Mouse (Mus musculus) hindbrain, embryonic 12.5 days (tissue): ENCODE data around the gene Fnip1. TPM values are rescaled to one million over a fixed set of nuclear protein-coding genes. Genes with fewer than 3 reads are reported as not detected.

Source experiments
- ATAC-seq: fragments of 200-750 bp; cut with Nextera tagmentation; 2 replicates; pipeline ENCODE4 v1.8.0; 2017; ENCODE audit warnings: moderate TSS enrichment; ENCODE audit not compliant: low FRiP score
- H3K27ac ChIP-seq: fragments of 300-500 bp; sonication (generic); 2 replicates; pipeline ENCODE4 v1.5.1; 2016; ENCODE audit warnings: mild to moderate bottlenecking
- H3K27me3 ChIP-seq: fragments of 300-500 bp; sonication (generic); 2 replicates; pipeline ENCODE4 v1.6.1; 2016; ENCODE audit warnings: mild to moderate bottlenecking
- H3K36me3 ChIP-seq: fragments of 300-500 bp; sonication (generic); 2 replicates; pipeline ENCODE4 v1.6.1; 2016; ENCODE audit warnings: mild to moderate bottlenecking
- H3K4me1 ChIP-seq: fragments of 300-500 bp; sonication (generic); 2 replicates; pipeline ENCODE4 v1.6.1; 2016
- H3K4me2 ChIP-seq: fragments of 300-500 bp; sonication (generic); replicated peaks from 2 replicates; pipeline ENCODE4 v1.6.1; 2016; ENCODE audit warnings: mild to moderate bottlenecking
- H3K4me3 ChIP-seq: fragments of 300-500 bp; sonication (generic); 2 replicates; pipeline ENCODE4 v1.5.1; 2016; ENCODE audit warnings: mild to moderate bottlenecking
- H3K9ac ChIP-seq: fragments of 300-500 bp; sonication (generic); 2 replicates; pipeline ENCODE4 v1.6.1; 2016; ENCODE audit warnings: mild to moderate bottlenecking, moderate library complexity
- H3K9me3 ChIP-seq: fragments of 300-500 bp; sonication (generic); replicated peaks from 2 replicates; pipeline ENCODE4 v1.6.1; 2016; ENCODE audit warnings: mild to moderate bottlenecking
- WGBS: fragments of 180-500 bp; shearing (Covaris S2); methylation state at CpG from one replicate; pipeline ENCODE4 v1.1.7; 2016; 5-methylcytosine and 5-hydroxymethylcytosine counted together
- polyA plus RNA-seq: library from polyadenylated mRNA; unstranded; fragments of >200 nt; fragmentation: Nextera tagmentation; extraction: Ambion mirVana; gene quantifications from 2 replicates; pipeline ENCODE4 v1.2.1, GENCODE M21; 2016

Fnip1 gene
- polyA plus RNA-seq, 1 experiment from 2014 or later, result 13.2 TPM

GRCm38 (mm10) chr11:54528002-54528401 lies 90.0 kb downstream of the Fnip1 start:
- Histone ChIP-seq H3K36me3 (no peaks in the 10 kb centered on the region), H3K9ac (no peak overlapping the region), H3K4me3 (no peak overlapping the region), H3K27ac (no peak overlapping the region), H3K4me1 (peaks cover 13% of the 10 kb centered on the region), H3K4me2 (no peak overlapping the region), H3K27me3 (no peaks in the 10 kb centered on the region), H3K9me3 (no peaks in the 10 kb centered on the region)
- ATAC-seq, result no peak
- 94% methylated on average over 2 of the region's 2 CpGs for WGBS

DNA sequence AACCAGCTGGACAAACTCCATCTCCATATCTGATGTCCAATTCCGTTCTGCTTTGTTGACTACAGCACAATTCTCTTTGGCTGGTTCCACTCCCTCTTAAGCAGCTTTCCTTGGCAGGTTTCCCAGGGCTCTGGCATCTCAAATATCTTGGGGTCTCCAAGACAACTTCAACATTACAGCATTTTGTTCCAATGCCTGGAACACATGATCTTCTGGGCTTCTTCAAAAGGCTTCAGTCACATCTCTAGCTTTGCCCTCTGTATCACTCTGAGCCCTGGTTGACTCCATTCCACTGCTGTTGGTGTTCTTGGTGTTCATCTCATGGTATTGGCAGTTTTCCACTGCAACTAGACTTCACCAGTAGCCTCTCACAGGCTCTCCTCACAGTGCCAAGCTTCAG lies 92.4 kb downstream of the Fnip1 start:
- ATAC-seq, result no peak
- Histone ChIP-seq H3K9ac (no peak overlapping the region), H3K36me3 (no peaks in the 10 kb centered on the region), H3K27me3 (no peaks in the 10 kb centered on the region), H3K4me3 (no peak overlapping the region), H3K9me3 (no peaks in the 10 kb centered on the region), H3K4me2 (no peak overlapping the region), H3K4me1 (no peaks in the 10 kb centered on the region), H3K27ac (no peak overlapping the region)
- 75% methylated on average over 1 of the region's 1 CpGs for WGBS

DNA sequence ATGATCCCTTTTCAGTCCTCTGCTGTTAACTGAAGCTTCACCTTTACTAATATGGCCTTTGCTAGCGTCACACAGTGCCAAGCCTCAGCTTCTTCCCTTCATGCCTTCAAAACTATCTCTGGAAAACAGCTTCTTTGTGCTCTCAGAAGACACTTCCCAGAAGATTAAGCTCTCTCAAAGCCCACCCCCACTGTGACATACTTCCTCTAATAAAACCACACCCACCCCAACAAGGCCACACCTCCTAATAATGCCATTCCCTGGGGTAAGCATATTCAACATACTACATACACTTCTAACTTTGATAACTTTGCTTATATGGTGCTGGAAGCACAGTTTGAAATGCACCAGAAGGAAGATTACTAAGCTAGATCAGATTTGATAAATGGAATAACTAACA lies 92.9 kb downstream of the Fnip1 start:
- no peak for ATAC-seq
- no peak overlapping the region for H3K9ac ChIP-seq
- WGBS, result 92% methylated on average over 1 of the region's 1 CpGs
- no peaks in the 10 kb centered on the region for H3K9me3 ChIP-seq
- H3K27ac ChIP-seq, result no peak overlapping the region
- H3K36me3 ChIP-seq, result no peaks in the 10 kb centered on the region
- H3K4me1 ChIP-seq, result no peaks in the 10 kb centered on the region
- H3K4me3 ChIP-seq, result no peak overlapping the region
- H3K27me3 ChIP-seq, result no peaks in the 10 kb centered on the region
- no peak overlapping the region for H3K4me2 ChIP-seq

GRCm38 (mm10) chr11:54533834-54534233 lies 95.8 kb downstream of the Fnip1 start:
- WGBS, result 92% methylated on average over 2 of the region's 2 CpGs
- Histone ChIP-seq H3K4me1 (no peaks in the 10 kb centered on the region), H3K4me3 (no peak overlapping the region), H3K27ac (no peak overlapping the region), H3K9ac (no peak overlapping the region), H3K27me3 (no peaks in the 10 kb centered on the region), H3K9me3 (no peaks in the 10 kb centered on the region), H3K36me3 (no peaks in the 10 kb centered on the region), H3K4me2 (no peak overlapping the region)
- ATAC-seq, result no peak

DNA sequence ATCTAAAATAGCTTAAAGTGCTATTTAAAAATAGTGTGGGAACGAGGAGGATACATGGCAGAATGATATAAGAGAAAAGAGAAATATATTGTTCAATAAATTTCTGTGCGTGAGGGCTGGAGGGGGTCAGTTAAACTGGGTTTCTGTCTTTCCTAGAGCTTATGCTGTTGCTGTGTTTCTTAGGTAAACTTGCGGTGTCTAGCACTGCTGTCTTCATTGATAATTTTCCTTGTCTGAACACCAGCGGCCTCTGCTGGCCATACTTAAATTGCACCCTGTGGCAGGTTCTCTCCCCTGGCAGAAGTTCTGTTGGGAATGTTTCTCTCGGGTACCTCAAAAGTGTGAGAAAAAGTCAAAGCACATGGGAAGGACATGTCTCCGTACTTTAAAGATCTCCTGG lies 96.9 kb downstream of the Fnip1 start:
- no peaks in the 10 kb centered on the region for H3K4me1 ChIP-seq
- H3K4me2 ChIP-seq, result no peak overlapping the region
- H3K27me3 ChIP-seq, result no peaks in the 10 kb centered on the region
- 57% methylated on average over 6 of the region's 6 CpGs for WGBS
- no peak overlapping the region for H3K4me3 ChIP-seq
- no peak overlapping the region for H3K9ac ChIP-seq
- no peak overlapping the region for H3K27ac ChIP-seq
- no peaks in the 10 kb centered on the region for H3K9me3 ChIP-seq
- no peak for ATAC-seq
- H3K36me3 ChIP-seq, result no peaks in the 10 kb centered on the region

GRCm38 (mm10) chr11:54539031-54539430 lies 101.0 kb downstream of the Fnip1 start:
- no peak overlapping the region for H3K27ac ChIP-seq
- H3K4me2 ChIP-seq, result no peak overlapping the region
- H3K4me1 ChIP-seq, result no peaks in the 10 kb centered on the region
- H3K9ac ChIP-seq, result no peak overlapping the region
- 61% methylated on average over 2 of the region's 2 CpGs for WGBS
- no peaks in the 10 kb centered on the region for H3K27me3 ChIP-seq
- H3K9me3 ChIP-seq, result no peaks in the 10 kb centered on the region
- H3K36me3 ChIP-seq, result no peaks in the 10 kb centered on the region
- no peak for ATAC-seq
- H3K4me3 ChIP-seq, result no peak overlapping the region

DNA sequence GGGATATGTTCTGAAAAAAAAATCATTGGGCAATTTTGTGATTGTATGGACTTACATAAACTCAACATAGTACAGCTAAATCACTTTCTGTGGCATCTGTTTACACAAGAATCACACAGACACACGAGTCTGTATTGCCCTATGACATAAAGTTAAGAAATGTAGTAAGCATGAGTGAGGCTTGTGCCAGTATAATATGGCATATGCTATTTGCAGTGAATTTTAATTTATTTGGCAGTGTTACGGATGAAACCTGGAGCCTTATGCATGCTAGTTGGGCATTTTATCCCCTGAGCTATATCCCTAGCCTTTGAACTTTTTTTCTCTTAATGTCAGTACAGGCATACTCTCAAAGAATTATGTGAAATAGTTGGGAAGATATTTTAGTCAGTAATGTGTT lies 101.5 kb downstream of the Fnip1 start:
- no peaks in the 10 kb centered on the region for H3K9me3 ChIP-seq
- no peaks in the 10 kb centered on the region for H3K27me3 ChIP-seq
- H3K9ac ChIP-seq, result no peak overlapping the region
- no peaks in the 10 kb centered on the region for H3K36me3 ChIP-seq
- H3K4me1 ChIP-seq, result no peaks in the 10 kb centered on the region
- no peak for ATAC-seq
- no peak overlapping the region for H3K4me3 ChIP-seq
- 94% methylated on average over 2 of the region's 2 CpGs for WGBS
- no peak overlapping the region for H3K27ac ChIP-seq
- no peak overlapping the region for H3K4me2 ChIP-seq

DNA sequence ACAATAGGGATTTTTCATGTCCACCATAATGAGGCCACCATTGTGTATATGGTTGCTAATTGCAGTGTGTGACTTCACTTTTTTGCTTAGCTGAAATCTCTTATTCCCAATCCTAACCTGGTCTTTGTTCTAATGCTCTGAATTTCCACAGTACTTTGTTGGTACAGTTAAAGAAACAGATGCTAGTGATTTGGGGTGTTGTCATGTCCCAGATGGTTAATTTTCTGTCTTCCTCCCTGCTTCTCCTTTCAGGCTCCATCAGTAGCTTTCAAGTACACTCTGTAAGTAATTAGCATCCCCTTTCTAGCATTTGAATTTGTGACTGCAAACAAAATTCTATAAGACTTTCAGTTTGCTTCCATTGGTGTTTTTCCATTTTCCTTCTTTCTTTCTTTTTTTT lies 102.3 kb downstream of the Fnip1 start:
- H3K9me3 ChIP-seq, result no peaks in the 10 kb centered on the region
- no peak overlapping the region for H3K9ac ChIP-seq
- ATAC-seq, result no peak
- H3K36me3 ChIP-seq, result no peaks in the 10 kb centered on the region
- H3K27ac ChIP-seq, result no peak overlapping the region
- H3K4me2 ChIP-seq, result no peak overlapping the region
- no peaks in the 10 kb centered on the region for H3K4me1 ChIP-seq
- H3K27me3 ChIP-seq, result no peaks in the 10 kb centered on the region
- H3K4me3 ChIP-seq, result no peak overlapping the region

- Histone ChIP-seq H3K4me2 (no peak overlapping the region), H3K4me3 (no peak overlapping the region), H3K27ac (no peak overlapping the region), H3K4me1 (no peaks in the 10 kb centered on the region), H3K9me3 (no peaks in the 10 kb centered on the region), H3K9ac (no peak overlapping the region), H3K36me3 (no peaks in the 10 kb centered on the region), H3K27me3 (no peaks in the 10 kb centered on the region)
- no peak for ATAC-seq
Measured at GRCm38 (mm10) chr11:54542414-54542813, 104.4 kb downstream of the Fnip1 start.

- Histone ChIP-seq H3K36me3 (no peaks in the 10 kb centered on the region), H3K4me3 (no peak overlapping the region), H3K4me2 (no peak overlapping the region), H3K9me3 (no peaks in the 10 kb centered on the region), H3K4me1 (no peaks in the 10 kb centered on the region), H3K27ac (no peak overlapping the region), H3K27me3 (no peaks in the 10 kb centered on the region), H3K9ac (no peak overlapping the region)
- ATAC-seq, result no peak
- WGBS, result 82% methylated on average over 2 of the region's 2 CpGs
Measured at GRCm38 (mm10) chr11:54554970-54555369, 117.0 kb downstream of the Fnip1 start.

GRCm38 (mm10) chr11:54562761-54563160 lies 124.8 kb downstream of the Fnip1 start:
- no peak overlapping the region for H3K9ac ChIP-seq
- H3K36me3 ChIP-seq, result no peaks in the 10 kb centered on the region
- no peaks in the 10 kb centered on the region for H3K4me1 ChIP-seq
- no peaks in the 10 kb centered on the region for H3K27me3 ChIP-seq
- WGBS, result 93% methylated on average over 5 of the region's 5 CpGs
- H3K9me3 ChIP-seq, result no peaks in the 10 kb centered on the region
- ATAC-seq, result no peak
- H3K27ac ChIP-seq, result no peak overlapping the region
- no peak overlapping the region for H3K4me3 ChIP-seq
- no peak overlapping the region for H3K4me2 ChIP-seq
